Mouse (Mus musculus): ENCODE measurements around the gene Inhbb. TPM values are rescaled to one million over a fixed set of nuclear protein-coding genes. Genes with fewer than 3 reads are reported as not detected.

Inhbb gene
- polyA plus RNA-seq, 1 experiment from 2014 or later: 2.4 TPM

Other genes starting within 250 kb of the Inhbb start
- gene Ralb, start 82.5 kb upstream of the Inhbb start, polyA plus RNA-seq (2015; fragmentation: Nextera tagmentation; extraction: Ambion mirVana): 65.3 and 83.4 TPM in 2 replicates
- 17.5 and 18.6 TPM in 2 replicates for gene Tmem185b, start 103.9 kb upstream of the Inhbb start, polyA plus RNA-seq (2015; fragmentation: Nextera tagmentation; extraction: Ambion mirVana)
- gene Epb41l5, start 226.8 kb upstream of the Inhbb start, polyA plus RNA-seq (2015; fragmentation: Nextera tagmentation; extraction: Ambion mirVana): 17.1 and 26.0 TPM in 2 replicates